Mouse (Mus musculus): ENCODE data around the gene Dnajb3. TPM values are rescaled to one million over a fixed set of nuclear protein-coding genes. Genes with fewer than 3 reads are reported as not detected.

Gene Dnajb3
- polyA plus RNA-seq, 1 experiment = not detected

- Histone ChIP-seq H3K79me2 (ENCODE audit: control insufficient read depth, insufficient read depth) (no peaks in the 10 kb centered on the region), H3K4me3 (ENCODE audit: insufficient read depth, poor library complexity, severe bottlenecking) (no peak overlapping the region)
Measured at GRCm38 (mm10) chr1:88206843-88207479, 1.4 kb upstream of the Dnajb3 start.

GRCm38 (mm10) chr1:88200456-88200855, 5.1 kb downstream of the Dnajb3 start, which contains the start of gene Ugt1a2:
Ugt1a2 (plus strand) TSS chr1:88200601.
- Histone ChIP-seq H3ac (ENCODE audit: control insufficient read depth, insufficient read length, low read depth) (no peak within 1 kb of the TSS), H3K79me3 (ENCODE audit: low read depth) (no peaks in the 10 kb centered on the region), H3K79me2 (ENCODE audit: control insufficient read depth, insufficient read depth) (no peaks in the 10 kb centered on the region), H3K36me3 (ENCODE audit: control insufficient read depth, insufficient read depth) (no peaks in the 10 kb centered on the region), H3K4me3 (ENCODE audit: insufficient read depth, poor library complexity, severe bottlenecking) (no peak within 1 kb of the TSS), H3K27me3 (ENCODE audit: control insufficient read depth, insufficient read depth, insufficient read length) (peaks cover 24% of the 10 kb centered on the region)
- no peak for TF ChIP-seq CEBPB (IDR thresholded peaks at IDR 0.05; ENCODE audit: low read depth)
- TF ChIP-seq USF1 (IDR thresholded peaks at IDR 0.05; ENCODE audit: low read depth) = no peak
- TF ChIP-seq MAX (IDR thresholded peaks at IDR 0.05) = no peak
- TF ChIP-seq FOSL1 (IDR thresholded peaks at IDR 0.05; ENCODE audit: insufficient read depth, low read length, poor library complexity, severe bottlenecking) = no peak
- TF ChIP-seq MYOD1 (IDR thresholded peaks at IDR 0.05; ENCODE audit: control insufficient read depth, insufficient read length, low read depth) = no peak

More at GRCm38 (mm10) chr1:88206843-88207479, 1.4 kb upstream of the Dnajb3 start:
- Histone ChIP-seq H3K36me3 (ENCODE audit: control insufficient read depth, insufficient read depth) (no peaks in the 10 kb centered on the region), H3ac (ENCODE audit: control insufficient read depth, insufficient read length, low read depth) (no peak overlapping the region), H3K27me3 (ENCODE audit: control insufficient read depth, insufficient read depth, insufficient read length) (peaks cover 3% of the 10 kb centered on the region), H3K79me3 (ENCODE audit: low read depth) (no peaks in the 10 kb centered on the region)
- no peak for TF ChIP-seq USF1 (IDR thresholded peaks at IDR 0.05; ENCODE audit: low read depth)
- no peak for TF ChIP-seq CTCF (IDR thresholded peaks at IDR 0.05; ENCODE audit: control insufficient read depth, insufficient read depth, insufficient read length)
- TF ChIP-seq FOSL1 (IDR thresholded peaks at IDR 0.05; ENCODE audit: insufficient read depth, low read length, poor library complexity, severe bottlenecking) = no peak
- TF ChIP-seq MYOG (IDR thresholded peaks at IDR 0.05; ENCODE audit: control insufficient read depth, extremely low read depth, insufficient read length) = no peak
- TF ChIP-seq CEBPB (IDR thresholded peaks at IDR 0.05; ENCODE audit: low read depth) = no peak
- no peak for TF ChIP-seq MYOD1 (IDR thresholded peaks at IDR 0.05; ENCODE audit: control insufficient read depth, insufficient read length, low read depth)
- TF ChIP-seq MAX (IDR thresholded peaks at IDR 0.05) = no peak

DNA sequence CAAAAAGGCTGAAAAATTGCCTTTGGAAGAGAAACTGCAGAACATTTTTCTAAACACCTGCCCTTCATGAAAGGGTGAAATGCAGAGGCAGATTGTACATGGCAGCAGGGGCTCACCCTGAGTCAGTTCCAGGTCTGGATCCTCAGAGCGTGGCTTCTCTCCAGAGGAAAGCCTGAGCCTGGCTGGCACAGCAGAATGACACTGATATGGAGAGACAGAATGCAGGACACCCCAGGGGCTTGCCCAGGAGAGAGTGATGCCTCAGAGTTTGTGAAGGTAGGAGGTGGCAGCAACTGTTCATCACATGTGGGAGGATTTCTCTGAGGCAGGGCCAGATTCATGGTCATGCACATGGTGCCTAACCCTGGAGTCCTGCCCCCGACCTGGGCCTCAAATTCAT, 5.6 kb downstream of the Dnajb3 start:
- no peak for TF ChIP-seq CEBPB (IDR thresholded peaks at IDR 0.05; ENCODE audit: low read depth)
- TF ChIP-seq FOSL1 (IDR thresholded peaks at IDR 0.05; ENCODE audit: insufficient read depth, low read length, poor library complexity, severe bottlenecking) = no peak
- no peak for TF ChIP-seq MAX (IDR thresholded peaks at IDR 0.05)
- H3K4me3 ChIP-seq (ENCODE audit: insufficient read depth, poor library complexity, severe bottlenecking) = no peak overlapping the region
- peaks cover 24% of the 10 kb centered on the region for H3K27me3 ChIP-seq (ENCODE audit: control insufficient read depth, insufficient read depth, insufficient read length)
- H3K36me3 ChIP-seq (ENCODE audit: control insufficient read depth, insufficient read depth) = no peaks in the 10 kb centered on the region
- no peaks in the 10 kb centered on the region for H3K79me2 ChIP-seq (ENCODE audit: control insufficient read depth, insufficient read depth)
- no peaks in the 10 kb centered on the region for H3K79me3 ChIP-seq (ENCODE audit: low read depth)
- H3ac ChIP-seq (ENCODE audit: control insufficient read depth, insufficient read length, low read depth) = no peak overlapping the region

DNA sequence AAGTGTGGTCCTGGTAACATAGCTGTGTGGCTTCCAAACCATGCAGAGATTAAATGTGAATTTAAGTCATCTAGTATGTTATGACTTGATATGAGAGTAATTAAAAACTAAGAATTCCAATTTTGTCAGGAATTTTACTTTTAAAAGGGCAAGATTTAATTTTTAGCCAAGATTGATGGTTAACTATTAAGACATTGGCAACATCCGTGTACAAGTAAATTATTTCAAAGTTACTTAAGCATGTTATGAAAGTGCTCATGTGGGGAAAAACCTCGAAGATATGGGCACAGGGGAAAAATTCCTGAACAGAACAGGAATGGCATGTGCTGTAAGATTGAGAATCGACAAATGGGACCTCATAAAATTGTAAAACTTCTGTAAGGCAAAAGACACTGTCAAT, 8.1 kb downstream of the Dnajb3 start:
- no peaks in the 10 kb centered on the region for H3K36me3 ChIP-seq (ENCODE audit: control insufficient read depth, insufficient read depth)
- no peaks in the 10 kb centered on the region for H3K79me3 ChIP-seq (ENCODE audit: low read depth)
- no peak overlapping the region for H3ac ChIP-seq (ENCODE audit: control insufficient read depth, insufficient read length, low read depth)
- TF ChIP-seq MAX (IDR thresholded peaks at IDR 0.05) (no peak), USF1 (IDR thresholded peaks at IDR 0.05; ENCODE audit: low read depth) (no peak), CTCF (IDR thresholded peaks at IDR 0.05; ENCODE audit: control insufficient read depth, insufficient read depth, insufficient read length) (no peak)
- peaks cover 24% of the 10 kb centered on the region for H3K27me3 ChIP-seq (ENCODE audit: control insufficient read depth, insufficient read depth, insufficient read length)
- no peaks in the 10 kb centered on the region for H3K79me2 ChIP-seq (ENCODE audit: control insufficient read depth, insufficient read depth)
- no peak overlapping the region for H3K4me3 ChIP-seq (ENCODE audit: insufficient read depth, poor library complexity, severe bottlenecking)

- H3ac ChIP-seq (ENCODE audit: control insufficient read depth, insufficient read length, low read depth) = no peak overlapping the region
- no peak overlapping the region for H3K4me3 ChIP-seq (ENCODE audit: insufficient read depth, poor library complexity, severe bottlenecking)
- peaks cover 20% of the 10 kb centered on the region for H3K27me3 ChIP-seq (ENCODE audit: control insufficient read depth, insufficient read depth, insufficient read length)
- no peaks in the 10 kb centered on the region for H3K36me3 ChIP-seq (ENCODE audit: control insufficient read depth, insufficient read depth)
- no peaks in the 10 kb centered on the region for H3K79me2 ChIP-seq (ENCODE audit: control insufficient read depth, insufficient read depth)
- no peaks in the 10 kb centered on the region for H3K79me3 ChIP-seq (ENCODE audit: low read depth)
- TF ChIP-seq MYOG (IDR thresholded peaks at IDR 0.05; ENCODE audit: control insufficient read depth, extremely low read depth, insufficient read length) (no peak), CEBPB (IDR thresholded peaks at IDR 0.05; ENCODE audit: low read depth) (no peak), CTCF (IDR thresholded peaks at IDR 0.05; ENCODE audit: control insufficient read depth, insufficient read depth, insufficient read length) (no peak), USF1 (IDR thresholded peaks at IDR 0.05; ENCODE audit: low read depth) (no peak), MYOD1 (IDR thresholded peaks at IDR 0.05; ENCODE audit: control insufficient read depth, insufficient read length, low read depth) (no peak), MAX (IDR thresholded peaks at IDR 0.05) (no peak), FOSL1 (IDR thresholded peaks at IDR 0.05; ENCODE audit: insufficient read depth, low read length, poor library complexity, severe bottlenecking) (no peak)
Measured at GRCm38 (mm10) chr1:88195687-88196086, 9.9 kb downstream of the Dnajb3 start.

GRCm38 (mm10) chr1:88192136-88192535, 13.4 kb downstream of the Dnajb3 start:
- H3K4me3 ChIP-seq (ENCODE audit: insufficient read depth, poor library complexity, severe bottlenecking) = no peak overlapping the region
- peaks cover 4% of the 10 kb centered on the region for H3K27me3 ChIP-seq (ENCODE audit: control insufficient read depth, insufficient read depth, insufficient read length)
- H3K79me3 ChIP-seq (ENCODE audit: low read depth) = no peaks in the 10 kb centered on the region
- H3ac ChIP-seq (ENCODE audit: control insufficient read depth, insufficient read length, low read depth) = no peak overlapping the region
- no peak for TF ChIP-seq FOSL1 (IDR thresholded peaks at IDR 0.05; ENCODE audit: insufficient read depth, low read length, poor library complexity, severe bottlenecking)
- no peak for TF ChIP-seq MYOG (IDR thresholded peaks at IDR 0.05; ENCODE audit: control insufficient read depth, extremely low read depth, insufficient read length)
- no peak for TF ChIP-seq USF1 (IDR thresholded peaks at IDR 0.05; ENCODE audit: low read depth)
- no peak for TF ChIP-seq MAX (IDR thresholded peaks at IDR 0.05)
- no peak for TF ChIP-seq MYOD1 (IDR thresholded peaks at IDR 0.05; ENCODE audit: control insufficient read depth, insufficient read length, low read depth)
- TF ChIP-seq CTCF (IDR thresholded peaks at IDR 0.05; ENCODE audit: control insufficient read depth, insufficient read depth, insufficient read length) = no peak
- no peak for TF ChIP-seq CEBPB (IDR thresholded peaks at IDR 0.05; ENCODE audit: low read depth)
- H3K79me2 ChIP-seq (ENCODE audit: control insufficient read depth, insufficient read depth) = no peaks in the 10 kb centered on the region
- H3K36me3 ChIP-seq (ENCODE audit: control insufficient read depth, insufficient read depth) = no peaks in the 10 kb centered on the region

Measured in C2C12 (cell line).